Mouse (Mus musculus): ENCODE measurements around the gene Colgalt1. TPM values are rescaled to one million over a fixed set of nuclear protein-coding genes. Genes with fewer than 3 reads are reported as not detected.

Colgalt1 gene
- total RNA-seq, 1 experiment from 2014 or later, result 60.0 TPM

- DNase-seq, result peak; percentile 7
These were observed 19.8 kb upstream of the Colgalt1 start for GRCm38 (mm10) chr8:71591017-71591416.

- peak; percentile 97 for DNase-seq
These were observed 19.1 kb upstream of the Colgalt1 start, which contains the start of gene Pgls for GRCm38 (mm10) chr8:71591471-71592373. Gene Pgls (plus strand): TSS chr8:71592176.

- peak; percentile 87 for DNase-seq
These were observed 18.2 kb upstream of the Colgalt1 start for GRCm38 (mm10) chr8:71592374-71593170.

- DNase-seq, result peak; percentile 60
These were observed 17.1 kb upstream of the Colgalt1 start for GRCm38 (mm10) chr8:71593556-71594323.

GRCm38 (mm10) chr8:71594324-71594722 lies 16.5 kb upstream of the Colgalt1 start:
- no peak for DNase-seq

- DNase-seq, result peak; percentile 96
These were observed 14.9 kb upstream of the Colgalt1 start for GRCm38 (mm10) chr8:71595862-71596261.

GRCm38 (mm10) chr8:71596384-71596783 lies 14.4 kb upstream of the Colgalt1 start:
- no peak for DNase-seq

- no peak for DNase-seq
These were observed 14.0 kb upstream of the Colgalt1 start for GRCm38 (mm10) chr8:71596798-71597197.

GRCm38 (mm10) chr8:71597451-71597850 lies 13.3 kb upstream of the Colgalt1 start, which contains the start of gene Fam129c:
Gene Fam129c (plus strand): TSS chr8:71597648.
- DNase-seq, result no peak

GRCm38 (mm10) chr8:71598375-71598774 lies 12.4 kb upstream of the Colgalt1 start:
- DNase-seq, result no peak

GRCm38 (mm10) chr8:71598841-71599240 lies 12.0 kb upstream of the Colgalt1 start:
- no peak for DNase-seq

GRCm38 (mm10) chr8:71601939-71602665 lies 8.7 kb upstream of the Colgalt1 start:
- no peak for DNase-seq

GRCm38 (mm10) chr8:71602666-71603334 lies 8.0 kb upstream of the Colgalt1 start:
- DNase-seq, result peak; percentile 83

- no peak for DNase-seq
These were observed 6.8 kb upstream of the Colgalt1 start for GRCm38 (mm10) chr8:71604021-71604420.

GRCm38 (mm10) chr8:71612141-71612540 lies 1.3 kb downstream of the Colgalt1 start:
- no peak for DNase-seq

GRCm38 (mm10) chr8:71613418-71613817 lies 2.6 kb downstream of the Colgalt1 start:
- no peak for DNase-seq

- DNase-seq, result no peak
These were observed 9.0 kb downstream of the Colgalt1 start for GRCm38 (mm10) chr8:71619786-71620185.

- DNase-seq, result no peak
These were observed 14.3 kb downstream of the Colgalt1 start for GRCm38 (mm10) chr8:71625088-71625487.

- no peak for DNase-seq
These were observed 16.0 kb downstream of the Colgalt1 start for GRCm38 (mm10) chr8:71626753-71627152.

GRCm38 (mm10) chr8:71627265-71628099 lies 16.7 kb downstream of the Colgalt1 start:
- DNase-seq, result peak; percentile 31

Measured in adrenal gland, postnatal 14 days (tissue).